Mouse (Mus musculus) thymus, adult 2 months (tissue): ENCODE data around the gene Xrcc1.

ENCODE experiments used
- CTCF ChIP-seq: fragments of 200-500 bp; IDR thresholded peaks from 2 replicates; pipeline ENCODE4 v1.5.1; 2012; ENCODE audit warnings: mild to moderate bottlenecking, control low read depth, low read length, moderate library complexity, borderline replicate concordance; ENCODE audit not compliant: control insufficient read depth, poor library complexity, insufficient read depth; ENCODE audit errors: extremely low read depth
- POLR2A ChIP-seq: fragments of 200-500 bp; IDR thresholded peaks from 2 replicates; pipeline ENCODE4 v1.6.1; 2012; ENCODE audit warnings: mild to moderate bottlenecking, low read length, control low read depth, moderate library complexity; ENCODE audit not compliant: control insufficient read depth, poor library complexity, insufficient read depth; ENCODE audit errors: extremely low read depth

DNA sequence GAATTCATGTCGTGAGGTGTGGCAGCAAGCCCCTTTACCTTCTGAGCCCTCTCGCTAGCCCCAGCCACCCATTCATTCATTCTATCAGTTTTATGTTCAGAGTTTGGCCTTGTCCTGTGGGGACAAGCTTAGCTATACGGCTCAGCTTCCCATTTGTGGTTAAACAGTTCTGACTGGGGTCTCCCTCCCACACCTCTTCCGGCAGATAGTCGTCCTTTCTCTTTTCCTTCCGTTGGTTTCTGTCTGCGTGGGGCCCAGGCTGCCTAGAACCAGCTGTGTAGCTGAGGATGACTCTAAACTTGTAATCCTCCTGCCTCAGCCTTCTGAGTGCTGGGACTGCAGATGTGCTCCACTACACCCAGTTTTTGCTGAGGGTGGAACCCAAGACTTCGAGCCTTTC lies 71.7 kb downstream of the Xrcc1 start:
- TF ChIP-seq CTCF, result no peak
- TF ChIP-seq POLR2A, result no peak
